Mouse (Mus musculus): ENCODE results near the gene Adarb2. TPM values are rescaled to one million over a fixed set of nuclear protein-coding genes. Genes with fewer than 3 reads are reported as not detected.
"Not testable (repeated sequence)": the region's sequence is repeated elsewhere in the genome, so short reads cannot be mapped to it uniquely, and the experiment has no call there.

Gene Adarb2
- polyA plus RNA-seq, 1 experiment from 2014 or later = 5.5 TPM

DNA sequence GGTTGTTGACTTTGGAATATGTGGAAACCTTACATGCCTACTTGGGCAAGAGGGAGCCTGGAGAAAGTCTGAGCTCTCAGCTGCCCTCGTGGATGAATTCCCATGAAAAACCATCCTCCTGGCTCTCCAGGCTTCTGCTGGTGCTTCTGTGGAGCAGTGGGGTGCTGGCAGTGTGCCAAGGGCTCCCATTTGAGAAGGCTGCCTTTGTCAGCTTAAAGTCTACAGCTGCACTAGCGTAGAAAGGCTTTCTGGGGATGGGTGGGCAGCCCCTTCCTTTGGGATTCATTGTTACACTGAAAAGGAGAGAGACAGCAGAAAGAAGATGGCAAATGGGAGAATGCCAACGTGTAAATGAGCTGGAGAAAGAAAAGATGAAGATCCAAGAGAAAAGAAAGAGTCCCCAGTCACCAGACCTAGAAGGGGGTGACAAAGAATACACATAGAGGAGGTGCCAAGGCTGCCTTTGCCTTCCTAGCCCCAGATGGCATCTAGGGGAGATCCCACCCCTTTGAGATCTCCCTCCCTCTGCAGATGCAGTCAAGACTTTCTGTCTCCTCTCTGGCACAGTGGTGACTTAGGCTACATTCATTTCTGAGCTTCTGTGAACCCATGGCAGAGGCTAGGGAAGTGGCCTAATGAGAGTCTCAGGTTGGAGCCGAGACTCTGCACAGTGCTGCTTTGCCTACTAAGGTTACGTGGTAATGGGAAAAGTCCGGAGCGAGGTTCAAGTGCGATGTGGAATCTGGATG, 381.8 kb downstream of the Adarb2 start:
- WGBS = 83% methylated on average over 8 of the region's 8 CpGs
- no peak overlapping the region for H3K27ac ChIP-seq (ENCODE audit: low read depth, low read length)
- no peak for ATAC-seq (replicated peaks; ENCODE audit: low FRiP score)
- H3K27me3 ChIP-seq (ENCODE audit: control insufficient read depth, insufficient read depth, low read length) = no peaks in the 10 kb centered on the region
- H3K9me3 ChIP-seq (ENCODE audit: control insufficient read depth, low read length) = no peaks in the 10 kb centered on the region
- H3K4me3 ChIP-seq (ENCODE audit: low read depth, low read length) = no peak overlapping the region
- H3K4me2 ChIP-seq (ENCODE audit: low read depth, low read length, severe bottlenecking) = no peak overlapping the region
- no peaks in the 10 kb centered on the region for H3K36me3 ChIP-seq (ENCODE audit: control insufficient read depth, insufficient read depth, low read length)
- no peak for DNase-seq (ENCODE audit: low spot score)
- no peak overlapping the region for H3K9ac ChIP-seq (ENCODE audit: low read length)
- H3K4me1 ChIP-seq (replicated peaks; ENCODE audit: control insufficient read depth, insufficient read depth, low read length) = no peaks in the 10 kb centered on the region

DNA sequence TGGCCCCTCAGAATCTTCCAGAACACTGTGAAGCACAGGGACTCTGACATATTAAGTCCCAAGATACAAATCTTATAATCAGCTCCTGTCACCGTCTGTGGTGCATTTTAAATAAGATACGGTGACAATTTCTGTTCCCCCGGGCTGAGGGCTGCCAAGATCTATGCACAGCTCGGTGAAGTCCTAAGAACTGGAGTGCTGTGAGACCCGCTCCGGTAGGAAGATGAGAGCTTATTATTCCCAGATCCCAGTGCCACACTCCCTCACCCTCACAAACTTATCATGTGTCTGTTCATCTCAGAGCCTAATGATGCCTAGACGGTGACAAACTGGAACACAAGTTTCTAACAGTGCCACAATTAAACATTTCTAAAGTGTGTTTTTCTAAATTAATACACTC, 384.8 kb downstream of the Adarb2 start:
- no peaks in the 10 kb centered on the region for H3K9me3 ChIP-seq (ENCODE audit: control insufficient read depth, low read length)
- no peaks in the 10 kb centered on the region for H3K4me1 ChIP-seq (replicated peaks; ENCODE audit: control insufficient read depth, insufficient read depth, low read length)
- H3K4me3 ChIP-seq (ENCODE audit: low read depth, low read length) = no peak overlapping the region
- no peaks in the 10 kb centered on the region for H3K36me3 ChIP-seq (ENCODE audit: control insufficient read depth, insufficient read depth, low read length)
- WGBS = 94% methylated on average over 7 of the region's 7 CpGs
- no peak overlapping the region for H3K27ac ChIP-seq (ENCODE audit: low read depth, low read length)
- H3K4me2 ChIP-seq (ENCODE audit: low read depth, low read length, severe bottlenecking) = no peak overlapping the region
- H3K9ac ChIP-seq (ENCODE audit: low read length) = no peak overlapping the region
- DNase-seq (ENCODE audit: low spot score) (no peak), ATAC-seq (replicated peaks; ENCODE audit: low FRiP score) (no peak)
- H3K27me3 ChIP-seq (ENCODE audit: control insufficient read depth, insufficient read depth, low read length) = no peaks in the 10 kb centered on the region

DNA sequence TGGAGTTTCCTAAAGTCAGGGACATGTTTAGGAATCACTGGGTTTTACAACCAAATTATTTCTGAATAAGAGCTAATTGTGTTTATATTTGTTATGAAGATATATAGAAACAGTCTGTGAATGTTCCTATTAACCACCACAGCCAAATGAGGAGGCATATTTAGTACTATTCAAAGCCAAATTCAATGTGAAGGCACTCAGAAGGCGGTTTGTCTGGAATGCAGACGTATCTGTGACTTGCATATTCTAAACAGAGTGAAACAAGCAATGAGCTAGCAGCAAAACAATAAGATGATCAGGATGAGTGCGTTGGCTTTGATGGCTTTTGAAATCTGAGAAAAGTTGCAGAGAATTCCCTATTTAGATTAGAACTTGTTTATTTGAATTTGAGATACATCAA, 387.8 kb downstream of the Adarb2 start:
- DNase-seq (ENCODE audit: low spot score) = no peak
- H3K27ac ChIP-seq (ENCODE audit: low read depth, low read length) = no peak overlapping the region

DNA sequence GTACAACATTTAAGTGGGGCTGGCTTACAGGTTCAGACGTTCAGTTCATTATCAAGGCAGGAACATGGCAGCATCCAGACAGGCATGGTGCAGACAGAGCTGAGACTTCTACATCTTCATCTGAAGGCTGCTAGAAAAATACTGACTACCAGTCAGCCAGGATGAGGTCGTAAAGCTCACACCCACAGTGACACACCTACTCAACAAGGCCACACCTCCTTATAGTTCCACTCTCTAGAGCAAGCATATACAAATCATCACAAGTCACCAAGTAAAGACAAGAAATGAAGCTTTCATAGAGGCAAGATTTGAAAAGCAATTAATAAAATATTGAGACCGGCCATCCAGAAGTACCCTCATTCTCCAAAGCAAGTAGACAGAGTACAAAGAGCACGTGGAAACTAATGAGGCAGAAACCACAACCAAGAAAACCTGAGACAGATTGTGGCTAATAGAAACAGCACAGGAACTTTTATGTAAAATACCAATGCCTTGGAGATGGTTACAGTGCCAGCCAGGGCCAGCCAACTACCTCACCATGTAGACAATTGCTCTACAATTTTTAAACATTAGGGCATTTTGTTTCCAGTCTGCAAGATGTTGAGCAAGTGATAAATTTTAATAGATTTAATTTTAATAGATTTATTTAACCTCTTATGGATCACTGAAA, 394.4 kb downstream of the Adarb2 start:
- H3K4me3 ChIP-seq (ENCODE audit: low read depth, low read length) = no peak overlapping the region
- no peak overlapping the region for H3K4me2 ChIP-seq (ENCODE audit: low read depth, low read length, severe bottlenecking)
- no peaks in the 10 kb centered on the region for H3K4me1 ChIP-seq (replicated peaks; ENCODE audit: control insufficient read depth, insufficient read depth, low read length)
- WGBS = 86% methylated on average over 4 of the region's 4 CpGs
- no peak for ATAC-seq (replicated peaks; ENCODE audit: low FRiP score)
- H3K36me3 ChIP-seq (ENCODE audit: control insufficient read depth, insufficient read depth, low read length) = no peaks in the 10 kb centered on the region
- no peak overlapping the region for H3K9ac ChIP-seq (ENCODE audit: low read length)
- no peak for DNase-seq (ENCODE audit: low spot score)
- H3K27ac ChIP-seq (ENCODE audit: low read depth, low read length) = no peak overlapping the region
- H3K9me3 ChIP-seq (ENCODE audit: control insufficient read depth, low read length) = no peaks in the 10 kb centered on the region
- no peaks in the 10 kb centered on the region for H3K27me3 ChIP-seq (ENCODE audit: control insufficient read depth, insufficient read depth, low read length)

More for the DNA sequence above, 387.8 kb downstream of the Adarb2 start:
- H3K4me2 ChIP-seq (ENCODE audit: low read depth, low read length, severe bottlenecking) = no peak overlapping the region
- WGBS = 68% methylated on average over 3 of the region's 3 CpGs
- no peak overlapping the region for H3K4me3 ChIP-seq (ENCODE audit: low read depth, low read length)
- H3K27me3 ChIP-seq (ENCODE audit: control insufficient read depth, insufficient read depth, low read length) = no peaks in the 10 kb centered on the region
- H3K36me3 ChIP-seq (ENCODE audit: control insufficient read depth, insufficient read depth, low read length) = no peaks in the 10 kb centered on the region
- no peaks in the 10 kb centered on the region for H3K4me1 ChIP-seq (replicated peaks; ENCODE audit: control insufficient read depth, insufficient read depth, low read length)
- ATAC-seq (replicated peaks; ENCODE audit: low FRiP score) = no peak
- H3K9me3 ChIP-seq (ENCODE audit: control insufficient read depth, low read length) = no peaks in the 10 kb centered on the region
- H3K9ac ChIP-seq (ENCODE audit: low read length) = no peak overlapping the region

DNA sequence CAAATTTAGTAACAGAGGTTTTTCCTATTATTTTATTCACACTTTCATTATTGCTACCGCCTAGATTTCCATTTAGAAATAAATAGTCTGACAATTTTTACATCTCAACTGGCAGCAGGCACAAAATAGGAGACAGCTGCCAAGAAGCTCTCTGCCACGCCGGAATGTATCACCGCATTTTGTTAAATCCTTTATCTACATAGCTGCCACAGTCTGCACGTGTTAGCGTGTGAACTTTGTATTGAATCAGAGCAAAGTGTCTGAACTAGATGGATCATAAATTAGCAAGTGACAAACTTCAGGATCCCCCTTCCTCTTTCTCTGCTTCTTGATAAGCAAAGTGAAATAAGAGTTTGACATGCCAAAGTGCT, 395.0 kb downstream of the Adarb2 start:
- Histone ChIP-seq H3K27ac (ENCODE audit: low read depth, low read length) (no peak overlapping the region), H3K9me3 (ENCODE audit: control insufficient read depth, low read length) (no peaks in the 10 kb centered on the region), H3K27me3 (ENCODE audit: control insufficient read depth, insufficient read depth, low read length) (no peaks in the 10 kb centered on the region), H3K36me3 (ENCODE audit: control insufficient read depth, insufficient read depth, low read length) (no peaks in the 10 kb centered on the region), H3K4me3 (ENCODE audit: low read depth, low read length) (no peak overlapping the region), H3K9ac (ENCODE audit: low read length) (no peak overlapping the region), H3K4me2 (ENCODE audit: low read depth, low read length, severe bottlenecking) (no peak overlapping the region), H3K4me1 (replicated peaks; ENCODE audit: control insufficient read depth, insufficient read depth, low read length) (no peaks in the 10 kb centered on the region)
- no peak for ATAC-seq (replicated peaks; ENCODE audit: low FRiP score)
- WGBS = 87% methylated on average over 6 of the region's 6 CpGs
- DNase-seq (ENCODE audit: low spot score) = no peak

DNA sequence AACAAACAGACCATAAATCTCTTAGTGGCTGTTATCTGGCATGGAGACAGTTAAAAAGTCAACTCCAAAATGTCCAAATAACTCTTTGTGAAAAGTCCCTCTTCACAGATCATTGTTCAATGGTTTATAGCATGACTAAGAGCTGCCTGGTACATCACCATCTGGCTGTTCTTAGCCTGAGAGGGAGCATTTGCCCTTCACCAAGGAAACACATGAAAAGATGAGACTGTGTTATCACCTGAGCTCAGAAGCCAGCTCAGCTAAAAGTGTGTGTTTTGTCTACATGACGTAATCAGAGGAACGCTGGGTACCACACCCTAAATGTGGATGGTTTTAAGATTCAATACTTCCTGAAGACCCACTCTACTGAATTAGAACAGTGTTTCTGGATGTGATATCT, 403.0 kb downstream of the Adarb2 start:
- ATAC-seq (replicated peaks; ENCODE audit: low FRiP score) (no peak), DNase-seq (ENCODE audit: low spot score) (no peak)
- H3K27me3 ChIP-seq (ENCODE audit: control insufficient read depth, insufficient read depth, low read length) = no peaks in the 10 kb centered on the region
- H3K36me3 ChIP-seq (ENCODE audit: control insufficient read depth, insufficient read depth, low read length) = no peaks in the 10 kb centered on the region
- H3K4me2 ChIP-seq (ENCODE audit: low read depth, low read length, severe bottlenecking) = no peak overlapping the region
- H3K4me3 ChIP-seq (ENCODE audit: low read depth, low read length) = no peak overlapping the region
- H3K4me1 ChIP-seq (replicated peaks; ENCODE audit: control insufficient read depth, insufficient read depth, low read length) = no peaks in the 10 kb centered on the region
- no peak overlapping the region for H3K9ac ChIP-seq (ENCODE audit: low read length)
- 85% methylated on average over 2 of the region's 2 CpGs for WGBS
- no peaks in the 10 kb centered on the region for H3K9me3 ChIP-seq (ENCODE audit: control insufficient read depth, low read length)
- no peak overlapping the region for H3K27ac ChIP-seq (ENCODE audit: low read depth, low read length)

DNA sequence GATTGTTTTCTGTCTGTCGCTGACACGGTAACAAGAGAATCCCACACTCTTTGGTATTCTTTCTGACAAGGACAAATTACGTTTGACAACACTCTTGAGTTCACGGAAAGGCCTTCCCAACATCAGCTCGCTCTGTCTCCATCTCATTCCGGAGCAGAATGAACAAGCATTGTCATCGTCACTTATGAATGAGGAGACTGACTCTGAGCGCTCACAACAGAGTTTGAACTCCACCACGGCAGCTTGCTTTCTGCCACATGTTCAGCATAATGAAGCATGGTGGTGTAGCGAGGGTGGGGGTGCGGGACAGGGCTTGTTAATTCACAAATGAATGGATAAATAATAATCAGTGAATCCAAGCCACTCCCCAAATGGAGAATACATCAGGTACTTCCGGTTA, 405.4 kb downstream of the Adarb2 start:
- no peak overlapping the region for H3K4me2 ChIP-seq (ENCODE audit: low read depth, low read length, severe bottlenecking)
- H3K9ac ChIP-seq (ENCODE audit: low read length) = no peak overlapping the region
- 91% methylated on average over 12 of the region's 12 CpGs for WGBS
- ATAC-seq (replicated peaks; ENCODE audit: low FRiP score) (no peak), DNase-seq (ENCODE audit: low spot score) (no peak)
- H3K36me3 ChIP-seq (ENCODE audit: control insufficient read depth, insufficient read depth, low read length) = no peaks in the 10 kb centered on the region
- no peak overlapping the region for H3K27ac ChIP-seq (ENCODE audit: low read depth, low read length)
- H3K4me1 ChIP-seq (replicated peaks; ENCODE audit: control insufficient read depth, insufficient read depth, low read length) = no peaks in the 10 kb centered on the region
- no peaks in the 10 kb centered on the region for H3K27me3 ChIP-seq (ENCODE audit: control insufficient read depth, insufficient read depth, low read length)
- no peak overlapping the region for H3K4me3 ChIP-seq (ENCODE audit: low read depth, low read length)
- no peaks in the 10 kb centered on the region for H3K9me3 ChIP-seq (ENCODE audit: control insufficient read depth, low read length)

DNA sequence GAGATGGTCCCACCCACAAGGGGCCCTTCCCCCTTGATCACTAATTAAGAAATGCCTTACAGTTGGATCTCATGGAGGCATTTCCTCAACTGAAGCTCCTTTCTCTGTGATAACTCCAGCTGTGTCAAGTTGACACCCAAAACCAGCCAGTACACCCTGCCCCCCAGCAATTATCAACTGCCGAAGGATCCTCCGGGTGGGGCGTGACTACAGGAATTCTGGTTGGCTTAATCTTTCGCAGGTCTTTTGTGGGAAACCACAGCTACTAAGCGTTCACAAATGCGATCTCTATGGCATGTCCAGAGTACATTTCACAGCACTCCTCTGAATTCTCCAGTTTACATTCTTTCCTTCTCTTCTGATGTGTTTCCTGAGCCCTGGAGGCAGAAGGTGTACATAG, 406.3 kb downstream of the Adarb2 start:
- not testable (repeated sequence) for DNase-seq (ENCODE audit: low spot score); H3K36me3 ChIP-seq (ENCODE audit: control insufficient read depth, insufficient read depth, low read length); H3K4me2 ChIP-seq (ENCODE audit: low read depth, low read length, severe bottlenecking); H3K9me3 ChIP-seq (ENCODE audit: control insufficient read depth, low read length); H3K27ac ChIP-seq (ENCODE audit: low read depth, low read length); H3K4me1 ChIP-seq (replicated peaks; ENCODE audit: control insufficient read depth, insufficient read depth, low read length); H3K27me3 ChIP-seq (ENCODE audit: control insufficient read depth, insufficient read depth, low read length); H3K4me3 ChIP-seq (ENCODE audit: low read depth, low read length); H3K9ac ChIP-seq (ENCODE audit: low read length); ATAC-seq (replicated peaks; ENCODE audit: low FRiP score)
- WGBS = 86% methylated on average over 6 of the region's 6 CpGs

DNA sequence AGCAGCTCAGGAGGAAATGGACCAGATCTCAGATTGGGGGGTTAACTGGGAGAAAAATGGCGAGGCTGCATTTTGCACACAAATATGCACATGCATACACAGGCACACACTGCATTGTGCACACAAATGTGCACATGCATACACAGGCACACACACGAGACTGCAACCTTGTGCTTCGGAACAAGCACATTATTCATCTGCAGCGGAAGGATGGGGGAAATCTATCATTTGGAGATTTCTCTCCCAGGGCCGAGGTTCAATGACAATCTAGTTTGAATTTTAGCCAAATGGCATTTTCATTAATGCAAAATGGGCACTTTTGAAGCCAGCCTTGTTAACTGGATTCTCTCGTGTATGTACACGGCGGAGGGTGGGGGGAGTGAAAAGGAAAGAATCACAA, 408.3 kb downstream of the Adarb2 start:
- no peaks in the 10 kb centered on the region for H3K27me3 ChIP-seq (ENCODE audit: control insufficient read depth, insufficient read depth, low read length)
- ATAC-seq (replicated peaks; ENCODE audit: low FRiP score) (no peak), DNase-seq (ENCODE audit: low spot score) (no peak)
- no peak overlapping the region for H3K9ac ChIP-seq (ENCODE audit: low read length)
- H3K4me1 ChIP-seq (replicated peaks; ENCODE audit: control insufficient read depth, insufficient read depth, low read length) = no peaks in the 10 kb centered on the region
- H3K9me3 ChIP-seq (ENCODE audit: control insufficient read depth, low read length) = no peaks in the 10 kb centered on the region
- 90% methylated on average over 8 of the region's 8 CpGs for WGBS
- H3K27ac ChIP-seq (ENCODE audit: low read depth, low read length) = no peak overlapping the region
- H3K36me3 ChIP-seq (ENCODE audit: control insufficient read depth, insufficient read depth, low read length) = no peaks in the 10 kb centered on the region
- H3K4me3 ChIP-seq (ENCODE audit: low read depth, low read length) = no peak overlapping the region
- H3K4me2 ChIP-seq (ENCODE audit: low read depth, low read length, severe bottlenecking) = no peak overlapping the region

Measured in forebrain, embryonic 11.5 days (tissue).